21 mouse cellular contexts compared by ENCODE assay signal in the genomic region with DNA sequence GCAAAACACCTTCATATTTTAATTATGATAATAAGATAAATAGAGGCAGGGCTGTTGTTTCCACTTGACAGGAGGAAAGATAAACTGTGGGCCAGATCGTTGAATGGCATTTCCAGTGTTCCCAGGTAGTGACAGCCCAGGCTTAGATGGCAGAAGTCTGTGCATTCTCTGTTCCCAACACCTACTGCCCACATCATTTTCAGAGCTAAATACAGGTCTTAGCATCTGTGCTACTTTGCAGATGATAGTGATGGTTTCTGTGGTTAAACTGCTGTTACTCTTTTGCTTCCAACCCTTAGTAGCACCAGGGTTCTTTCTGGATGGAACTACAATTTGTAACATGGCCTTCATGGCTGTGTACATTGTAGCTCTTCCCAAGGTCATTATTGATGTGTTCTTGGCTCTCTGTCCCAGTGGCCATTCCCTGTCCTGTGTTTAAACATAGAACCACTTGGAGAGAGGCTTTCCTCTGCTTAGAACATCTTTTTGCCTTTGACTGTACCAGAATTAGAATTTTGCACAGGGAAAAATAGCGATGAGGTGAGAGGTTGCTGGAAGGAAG. TPM values are rescaled to one million over a fixed set of nuclear protein-coding genes. Genes with fewer than 3 reads are reported as not detected.
DNase-seq lines count a peak whose midpoint lies in the region; ATAC-seq lines count a peak whose summit lies in the region.
"Had no signal": no experiment of that assay in that cellular context is flagged by ENCODE, and none has a peak within 500 bp of the region (broad histone marks: within the 10 kb centered on the region; RNA-seq: fewer than 3 reads in every experiment).

No protein-coding gene starts in this region.

- intact Hi-C loops in left cerebral cortex, postnatal 4 days (cut with DNase I) = no loop called here
- intact Hi-C loops in left cerebral cortex, postnatal 14 days (cut with DNase I) = no loop called here

- H3K9me3 ChIP-seq in forebrain, embryonic 15.5 days = no peaks in the 10 kb centered on the region
- H3K9me3 ChIP-seq: embryonic facial prominence, embryonic 10.5 days; liver, embryonic 12.5 days; lung, embryonic 15.5 days; midbrain, embryonic 12.5 days; neural tube, embryonic 15.5 days had no signal

- H3K27me3 ChIP-seq in forebrain, embryonic 15.5 days = no peaks in the 10 kb centered on the region
- H3K27me3 ChIP-seq: liver, embryonic 12.5 days; lung, embryonic 15.5 days; midbrain, embryonic 12.5 days; neural tube, embryonic 15.5 days had no signal

- H3K36me3 ChIP-seq in forebrain, embryonic 15.5 days = no peaks in the 10 kb centered on the region
- H3K36me3 ChIP-seq: embryonic facial prominence, embryonic 10.5 days; liver, embryonic 12.5 days; lung, embryonic 15.5 days; midbrain, embryonic 12.5 days; neural tube, embryonic 15.5 days had no signal

- H3K27ac ChIP-seq in forebrain, embryonic 15.5 days (replicated peaks) = no peak overlapping the region
- H3K27ac ChIP-seq: embryonic facial prominence, embryonic 10.5 days; heart, adult 2 months; liver, embryonic 12.5 days; lung, embryonic 15.5 days; midbrain, embryonic 12.5 days; neural tube, embryonic 15.5 days had no signal

- ATAC-seq in frontal cortex, adult (ENCODE audit: low TSS enrichment) = peak; percentile 97
- ATAC-seq in forebrain, embryonic 15.5 days (replicated peaks) = no peak
- ATAC-seq: forebrain, embryonic 14.5 days; liver, embryonic 12.5 days had no signal

- no peak for DNase-seq in frontal cortex, postnatal 25 days (ENCODE audit: low spot score in 2 of 2)
- DNase-seq in left cerebral cortex, adult 18-20 months (ENCODE audit: low spot score in 2 of 2) = peak; percentile 31 to 63
- DNase-seq in left cerebral cortex, postnatal 4 days = no peak
- DNase-seq in adrenal gland, postnatal 14 days = peak; percentile 17
- peak; percentile 12 to 68 for DNase-seq in left cerebral cortex, postnatal 14 days (ENCODE audit: low spot score in 2 of 2)
- no peak for DNase-seq in cerebellum, adult 11-12 months
- DNase-seq: cerebellum, adult 11 months; cerebellum, postnatal 25 days; gastrocnemius, postnatal 14 days; heart, adult 2 months; kidney, adult 2 months; kidney, postnatal 14 days; layer of hippocampus, postnatal 36 days had no signal

- WGBS in forebrain, embryonic 15.5 days = 91% methylated on average over 2 of the region's 2 CpGs

- H3K4me2 ChIP-seq in forebrain, embryonic 15.5 days (replicated peaks) = no peak overlapping the region
- H3K4me2 ChIP-seq: liver, embryonic 12.5 days; lung, embryonic 15.5 days; midbrain, embryonic 12.5 days; neural tube, embryonic 15.5 days had no signal

- no peak overlapping the region for H3K9ac ChIP-seq in forebrain, embryonic 15.5 days (replicated peaks)
- H3K9ac ChIP-seq: liver, embryonic 12.5 days; lung, embryonic 15.5 days; midbrain, embryonic 12.5 days; neural tube, embryonic 15.5 days had no signal

- H3K4me1 ChIP-seq in forebrain, embryonic 15.5 days = no peaks in the 10 kb centered on the region
- H3K4me1 ChIP-seq: liver, embryonic 12.5 days; lung, embryonic 15.5 days; midbrain, embryonic 12.5 days had no signal

- no peak overlapping the region for H3K4me3 ChIP-seq in forebrain, embryonic 15.5 days
- H3K4me3 ChIP-seq: embryonic facial prominence, embryonic 10.5 days; heart, adult 2 months; liver, embryonic 12.5 days; lung, embryonic 15.5 days; midbrain, embryonic 12.5 days; neural tube, embryonic 15.5 days had no signal

RNA-seq across cellular contexts. Expression of a gene that starts 31.5 kb away (rescaled TPM):
- 10 to 100 TPM; 18.3 to 22.1 TPM for total RNA-seq in left cerebral cortex, adult 18-20 months (2021)
- total RNA-seq in left cerebral cortex, postnatal 4 days (2021) = 1 to 10 TPM; 8.3 to 9.2 TPM
- total RNA-seq in adrenal gland, postnatal 14 days (2021) = 29.3 and 55.3 TPM in 2 replicates
- 10 to 100 TPM; 15.9 to 17.2 TPM for total RNA-seq in left cerebral cortex, postnatal 14 days (2021)
- 4.2 and 5.2 TPM in 2 replicates for polyA plus RNA-seq in forebrain, embryonic 15.5 days (2015; fragmentation: Nextera tagmentation; extraction: Ambion mirVana)

Comparison
In these comparisons a context has a peak if more than half of its experiments do, and no peak if none do; other contexts are left out.
1. DNase-seq: peak in left cerebral cortex, adult 18-20 months (2 of 2), adrenal gland, postnatal 14 days (single experiment) and left cerebral cortex, postnatal 14 days (2 of 2); none in frontal cortex, postnatal 25 days (0 of 2), left cerebral cortex, postnatal 4 days (single experiment) and cerebellum, adult 11-12 months (single experiment).